Mouse (Mus musculus) hindbrain, embryonic 12.5 days (tissue): Measurements from ENCODE around the gene Man2b2. TPM values are rescaled to one million over a fixed set of nuclear protein-coding genes. Genes with fewer than 3 reads are reported as not detected.

Experiments used
- ATAC-seq: fragments of 200-750 bp; cut with Nextera tagmentation; 2 replicates; pipeline ENCODE4 v1.8.0; 2017; ENCODE audit warnings: moderate TSS enrichment; ENCODE audit not compliant: low FRiP score
- H3K27ac ChIP-seq: fragments of 300-500 bp; sonication (generic); 2 replicates; pipeline ENCODE4 v1.5.1; 2016; ENCODE audit warnings: mild to moderate bottlenecking
- H3K27me3 ChIP-seq: fragments of 300-500 bp; sonication (generic); 2 replicates; pipeline ENCODE4 v1.6.1; 2016; ENCODE audit warnings: mild to moderate bottlenecking
- H3K36me3 ChIP-seq: fragments of 300-500 bp; sonication (generic); 2 replicates; pipeline ENCODE4 v1.6.1; 2016; ENCODE audit warnings: mild to moderate bottlenecking
- H3K4me1 ChIP-seq: fragments of 300-500 bp; sonication (generic); 2 replicates; pipeline ENCODE4 v1.6.1; 2016
- H3K4me2 ChIP-seq: fragments of 300-500 bp; sonication (generic); replicated peaks from 2 replicates; pipeline ENCODE4 v1.6.1; 2016; ENCODE audit warnings: mild to moderate bottlenecking
- H3K4me3 ChIP-seq: fragments of 300-500 bp; sonication (generic); 2 replicates; pipeline ENCODE4 v1.5.1; 2016; ENCODE audit warnings: mild to moderate bottlenecking
- H3K9ac ChIP-seq: fragments of 300-500 bp; sonication (generic); 2 replicates; pipeline ENCODE4 v1.6.1; 2016; ENCODE audit warnings: mild to moderate bottlenecking, moderate library complexity
- H3K9me3 ChIP-seq: fragments of 300-500 bp; sonication (generic); replicated peaks from 2 replicates; pipeline ENCODE4 v1.6.1; 2016; ENCODE audit warnings: mild to moderate bottlenecking
- WGBS: fragments of 180-500 bp; shearing (Covaris S2); methylation state at CpG from one replicate; pipeline ENCODE4 v1.1.7; 2016; 5-methylcytosine and 5-hydroxymethylcytosine counted together
- polyA plus RNA-seq: library from polyadenylated mRNA; unstranded; fragments of >200 nt; fragmentation: Nextera tagmentation; extraction: Ambion mirVana; gene quantifications from 2 replicates; pipeline ENCODE4 v1.2.1, GENCODE M21; 2016

Man2b2 gene
- polyA plus RNA-seq, 1 experiment from 2014 or later = 16.1 TPM

- WGBS = 95% methylated on average over 2 of the region's 2 CpGs
- H3K9me3 ChIP-seq = no peaks in the 10 kb centered on the region
- no peak overlapping the region for H3K4me3 ChIP-seq
- no peak overlapping the region for H3K9ac ChIP-seq
- no peaks in the 10 kb centered on the region for H3K4me1 ChIP-seq
- no peak overlapping the region for H3K27ac ChIP-seq
- no peak for ATAC-seq
- no peak overlapping the region for H3K4me2 ChIP-seq
- H3K36me3 ChIP-seq = no peaks in the 10 kb centered on the region
- peaks cover 32% of the 10 kb centered on the region for H3K27me3 ChIP-seq
Observed at GRCm38 (mm10) chr5:36861084-36861483, 30.6 kb upstream of the Man2b2 start.

GRCm38 (mm10) chr5:36857546-36857945 lies 27.1 kb upstream of the Man2b2 start:
- Histone ChIP-seq H3K4me3 (no peak overlapping the region), H3K27ac (no peak overlapping the region), H3K4me2 (no peak overlapping the region), H3K9me3 (no peaks in the 10 kb centered on the region), H3K9ac (no peak overlapping the region), H3K27me3 (peaks cover 3% of the 10 kb centered on the region; the same call in 1 of the 2 replicates), H3K4me1 (no peaks in the 10 kb centered on the region), H3K36me3 (no peaks in the 10 kb centered on the region)
- WGBS = 82% methylated on average over 5 of the region's 5 CpGs
- no peak for ATAC-seq

- Histone ChIP-seq H3K4me1 (peaks cover 6% of the 10 kb centered on the region), H3K4me3 (no peak overlapping the region), H3K27me3 (peaks cover 3% of the 10 kb centered on the region; the same call in 1 of the 2 replicates), H3K9ac (no peak overlapping the region), H3K9me3 (no peaks in the 10 kb centered on the region), H3K36me3 (no peaks in the 10 kb centered on the region), H3K4me2 (no peak overlapping the region), H3K27ac (no peak overlapping the region)
- WGBS = 93% methylated on average over 7 of the region's 7 CpGs
- no peak for ATAC-seq
Observed at GRCm38 (mm10) chr5:36856529-36856928, 26.1 kb upstream of the Man2b2 start.

- Histone ChIP-seq H3K9me3 (no peaks in the 10 kb centered on the region), H3K4me1 (peaks cover 7% of the 10 kb centered on the region), H3K4me3 (no peak overlapping the region), H3K27ac (no peak overlapping the region), H3K36me3 (no peaks in the 10 kb centered on the region), H3K4me2 (no peak overlapping the region), H3K9ac (no peak overlapping the region), H3K27me3 (peaks cover 3% of the 10 kb centered on the region; the same call in 1 of the 2 replicates)
- WGBS = 46% methylated on average over 3 of the region's 3 CpGs
- ATAC-seq = peak; percentile 63; the same call in 1 of the 2 replicates
Observed at GRCm38 (mm10) chr5:36855180-36855579, 24.7 kb upstream of the Man2b2 start.

- H3K4me3 ChIP-seq = no peak overlapping the region
- no peak for ATAC-seq
Observed at GRCm38 (mm10) chr5:36851572-36851971, 21.1 kb upstream of the Man2b2 start.

GRCm38 (mm10) chr5:36844490-36844889 lies 14.0 kb upstream of the Man2b2 start:
- Histone ChIP-seq H3K4me1 (no peaks in the 10 kb centered on the region), H3K4me2 (no peak overlapping the region), H3K27ac (peak overlapping the region; percentile 3), H3K9me3 (peaks cover 3% of the 10 kb centered on the region; the same call in 1 of the 2 replicates), H3K27me3 (no peaks in the 10 kb centered on the region), H3K9ac (no peak overlapping the region), H3K36me3 (no peaks in the 10 kb centered on the region), H3K4me3 (no peak overlapping the region)
- 73% methylated on average over 10 of the region's 10 CpGs for WGBS
- ATAC-seq = peak; percentile 67; the same call in 1 of the 2 replicates

More at GRCm38 (mm10) chr5:36851572-36851971, 21.1 kb upstream of the Man2b2 start:
- H3K4me2 ChIP-seq = no peak overlapping the region
- no peak overlapping the region for H3K27ac ChIP-seq
- H3K36me3 ChIP-seq = no peaks in the 10 kb centered on the region
- no peak overlapping the region for H3K9ac ChIP-seq
- WGBS = 62% methylated on average over 4 of the region's 4 CpGs
- H3K4me1 ChIP-seq = peaks cover 7% of the 10 kb centered on the region
- H3K9me3 ChIP-seq = no peaks in the 10 kb centered on the region
- 0 out of 2 replicates have a peak, but pooled peaks cover 3% of the 10 kb centered on the region for H3K27me3 ChIP-seq

- no peak overlapping the region for H3K9ac ChIP-seq
- no peak overlapping the region for H3K27ac ChIP-seq
- H3K9me3 ChIP-seq = peaks cover 3% of the 10 kb centered on the region; the same call in 1 of the 2 replicates
- H3K36me3 ChIP-seq = no peaks in the 10 kb centered on the region
- 78% methylated on average over 1 of the region's 1 CpGs for WGBS
- no peak overlapping the region for H3K4me3 ChIP-seq
- H3K4me2 ChIP-seq = no peak overlapping the region
- no peak for ATAC-seq
- H3K27me3 ChIP-seq = 0 out of 2 replicates have a peak, but pooled peaks cover 3% of the 10 kb centered on the region
- H3K4me1 ChIP-seq = no peaks in the 10 kb centered on the region
Observed at GRCm38 (mm10) chr5:36841701-36842100, 11.2 kb upstream of the Man2b2 start.

GRCm38 (mm10) chr5:36840092-36840491 lies 9.6 kb upstream of the Man2b2 start:
- 83% methylated on average over 7 of the region's 7 CpGs for WGBS
- H3K27me3 ChIP-seq = 0 out of 2 replicates have a peak, but pooled peaks cover 5% of the 10 kb centered on the region
- no peaks in the 10 kb centered on the region for H3K4me1 ChIP-seq
- H3K9ac ChIP-seq = no peak overlapping the region
- no peak for ATAC-seq
- H3K36me3 ChIP-seq = no peaks in the 10 kb centered on the region
- no peak overlapping the region for H3K27ac ChIP-seq
- peaks cover 3% of the 10 kb centered on the region; the same call in 1 of the 2 replicates for H3K9me3 ChIP-seq
- H3K4me2 ChIP-seq = no peak overlapping the region
- H3K4me3 ChIP-seq = no peak overlapping the region

GRCm38 (mm10) chr5:36839602-36840001 lies 9.1 kb upstream of the Man2b2 start:
- 0 out of 2 replicates have a peak, but pooled peaks cover 5% of the 10 kb centered on the region for H3K27me3 ChIP-seq
- no peak overlapping the region for H3K4me3 ChIP-seq
- H3K9me3 ChIP-seq = peaks cover 3% of the 10 kb centered on the region; the same call in 1 of the 2 replicates
- no peaks in the 10 kb centered on the region for H3K36me3 ChIP-seq
- no peak overlapping the region for H3K9ac ChIP-seq
- H3K4me2 ChIP-seq = no peak overlapping the region
- no peaks in the 10 kb centered on the region for H3K4me1 ChIP-seq
- 72% methylated on average over 8 of the region's 8 CpGs for WGBS
- H3K27ac ChIP-seq = no peak overlapping the region
- no peak for ATAC-seq

- Histone ChIP-seq H3K27me3 (0 out of 2 replicates have a peak, but pooled peaks cover 5% of the 10 kb centered on the region), H3K36me3 (no peaks in the 10 kb centered on the region), H3K9me3 (peaks cover 3% of the 10 kb centered on the region; the same call in 1 of the 2 replicates), H3K4me1 (no peaks in the 10 kb centered on the region), H3K4me2 (no peak overlapping the region), H3K9ac (no peak overlapping the region), H3K4me3 (no peak overlapping the region), H3K27ac (no peak overlapping the region)
- whole genome bisulfite sequencing = 82% methylated on average over 2 of the region's 2 CpGs
- no peak for ATAC-seq
Observed at GRCm38 (mm10) chr5:36839032-36839431, 8.6 kb upstream of the Man2b2 start.

- ATAC-seq = no peak
Observed at GRCm38 (mm10) chr5:36835933-36836332, 5.5 kb upstream of the Man2b2 start.

GRCm38 (mm10) chr5:36831272-36831671 lies 819 bp upstream of the Man2b2 start:
- Histone ChIP-seq H3K36me3 (no peaks in the 10 kb centered on the region), H3K27me3 (no peaks in the 10 kb centered on the region), H3K9ac (no peak overlapping the region), H3K4me3 (no peak overlapping the region), H3K4me1 (peaks cover 13% of the 10 kb centered on the region), H3K4me2 (peak overlapping the region; percentile 74; the same call in 1 of the 2 replicates), H3K27ac (no peak overlapping the region), H3K9me3 (no peaks in the 10 kb centered on the region)
- WGBS = 67% methylated on average over 7 of the region's 7 CpGs
- peak; percentile 20; the same call in 1 of the 2 replicates for ATAC-seq

More at GRCm38 (mm10) chr5:36835933-36836332, 5.5 kb upstream of the Man2b2 start:
- H3K27ac ChIP-seq = no peak overlapping the region
- no peaks in the 10 kb centered on the region for H3K9me3 ChIP-seq
- H3K4me1 ChIP-seq = peaks cover 2% of the 10 kb centered on the region
- no peak overlapping the region for H3K4me3 ChIP-seq
- H3K36me3 ChIP-seq = no peaks in the 10 kb centered on the region
- no peak overlapping the region for H3K4me2 ChIP-seq
- H3K27me3 ChIP-seq = 0 out of 2 replicates have a peak, but pooled peaks cover 5% of the 10 kb centered on the region
- 2% methylated on average over 6 of the region's 6 CpGs for WGBS
- no peak overlapping the region for H3K9ac ChIP-seq

GRCm38 (mm10) chr5:36829098-36829497 lies 1.4 kb downstream of the Man2b2 start:
- 74% methylated on average over 4 of the region's 4 CpGs for WGBS
- Histone ChIP-seq H3K9ac (no peak overlapping the region), H3K4me2 (no peak overlapping the region), H3K4me1 (peaks cover 13% of the 10 kb centered on the region), H3K27me3 (no peaks in the 10 kb centered on the region), H3K9me3 (no peaks in the 10 kb centered on the region), H3K4me3 (no peak overlapping the region), H3K36me3 (peaks cover 3% of the 10 kb centered on the region; the same call in 1 of the 2 replicates), H3K27ac (no peak overlapping the region)
- no peak for ATAC-seq
